Mouse (Mus musculus) layer of hippocampus, adult 18-20 months (tissue): ENCODE data around the gene Adra1b. TPM values are rescaled to one million over a fixed set of nuclear protein-coding genes. Genes with fewer than 3 reads are reported as not detected.

ENCODE experiments used
- DNase-seq, 2 experiments: peaks; one replicate each; pipeline ENCODE4 v3.0.0; 2022; ENCODE audit warnings: low spot score in 2 of 2
- total RNA-seq, 2 experiments: library from RNA; stranded (reverse); gene quantifications; 2 replicates each; pipeline ENCODE4 v1.2.3; 2021

The Adra1b gene
- total RNA-seq, 2 experiments from 2014 or later = 3.2 to 4.2 TPM

DNA sequence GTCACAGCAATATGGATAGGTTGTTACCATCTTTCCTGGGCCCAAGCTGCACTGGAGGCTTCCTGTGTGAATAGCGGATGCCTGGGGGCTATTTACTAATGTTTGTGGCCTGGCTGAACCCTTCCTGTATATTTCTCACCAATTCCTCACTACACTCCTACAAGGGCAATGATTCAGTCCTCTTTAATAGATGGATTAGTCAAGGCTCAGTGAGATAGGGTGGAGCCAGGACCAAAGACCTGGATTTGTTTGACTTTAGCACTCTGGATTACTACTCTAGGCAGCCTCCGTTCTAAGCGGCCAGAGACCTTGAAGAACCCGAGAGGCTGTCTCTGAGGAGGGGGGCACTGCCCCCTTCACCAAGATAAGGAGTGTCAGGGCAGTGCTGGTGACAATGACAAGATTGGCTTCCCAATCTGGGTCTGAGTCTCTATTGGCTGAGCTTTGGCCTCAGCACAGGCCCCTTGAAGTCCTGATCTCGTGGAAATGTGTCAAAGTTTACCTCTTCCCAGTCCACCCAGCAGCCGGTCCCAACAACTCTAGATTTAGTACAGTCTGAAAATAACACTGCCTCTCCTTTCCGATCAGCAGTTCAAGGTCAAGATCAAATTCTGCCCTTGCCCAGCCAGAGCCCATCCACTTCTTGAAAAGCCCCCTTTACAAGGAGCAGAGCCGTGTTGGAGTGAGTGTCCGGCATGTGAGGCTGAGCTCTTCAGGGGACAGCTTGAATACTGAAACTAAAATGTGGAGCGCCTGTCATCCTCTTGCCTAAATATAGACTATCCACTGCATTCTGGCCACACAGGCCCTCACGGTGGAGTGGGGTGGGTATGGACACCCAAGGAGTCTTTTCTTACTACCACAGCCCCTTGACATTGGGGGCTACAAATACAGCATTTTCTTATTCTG lies 80.2 kb downstream of the Adra1b start:
- no peak for DNase-seq

DNA sequence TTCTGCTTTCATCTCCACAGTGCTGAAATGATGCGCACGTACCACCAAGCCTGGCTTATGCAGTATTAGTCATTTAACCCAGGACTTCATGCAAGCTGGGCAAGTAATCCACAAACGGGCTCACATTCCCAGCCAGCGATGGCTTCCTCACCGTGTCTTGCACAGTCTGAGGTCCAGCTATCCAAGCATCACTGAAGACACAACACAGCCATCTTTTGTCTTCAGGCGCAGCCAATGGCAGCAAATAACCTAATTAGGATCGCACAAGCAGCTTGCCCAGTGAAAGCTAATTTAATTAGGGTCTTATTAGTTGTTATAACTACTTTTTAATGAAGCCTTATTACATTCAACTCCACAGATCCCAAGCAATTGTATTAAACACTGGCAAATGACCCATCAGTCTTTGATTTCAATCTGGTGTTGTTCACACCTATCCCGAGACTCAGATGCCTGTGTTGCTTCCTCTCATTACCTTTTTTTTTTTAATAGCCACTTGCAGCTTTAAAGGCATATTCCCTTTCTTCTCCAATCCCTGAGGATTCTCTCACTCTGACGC lies 83.6 kb downstream of the Adra1b start:
- no peak for DNase-seq

DNA sequence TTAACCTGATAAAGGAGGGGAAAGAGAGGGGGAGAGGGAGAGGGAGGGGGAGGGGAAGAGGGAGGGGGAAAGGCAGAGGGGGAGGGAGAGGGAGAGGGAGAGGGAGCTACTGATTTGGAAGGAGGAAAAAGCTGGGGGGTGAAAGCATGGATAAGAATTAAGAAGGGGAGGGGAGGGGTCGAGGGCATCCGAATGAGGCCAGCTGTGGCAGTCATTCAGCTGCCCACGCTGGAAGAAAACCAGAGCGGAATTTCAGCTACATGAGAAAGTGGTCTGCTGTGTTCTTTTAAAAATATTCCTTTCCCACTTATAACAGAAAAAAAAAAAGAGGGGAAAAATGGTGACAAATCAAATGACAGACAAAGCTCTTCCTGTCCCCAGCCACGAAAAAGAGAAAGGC lies 88.5 kb downstream of the Adra1b start:
- no peak for DNase-seq

DNA sequence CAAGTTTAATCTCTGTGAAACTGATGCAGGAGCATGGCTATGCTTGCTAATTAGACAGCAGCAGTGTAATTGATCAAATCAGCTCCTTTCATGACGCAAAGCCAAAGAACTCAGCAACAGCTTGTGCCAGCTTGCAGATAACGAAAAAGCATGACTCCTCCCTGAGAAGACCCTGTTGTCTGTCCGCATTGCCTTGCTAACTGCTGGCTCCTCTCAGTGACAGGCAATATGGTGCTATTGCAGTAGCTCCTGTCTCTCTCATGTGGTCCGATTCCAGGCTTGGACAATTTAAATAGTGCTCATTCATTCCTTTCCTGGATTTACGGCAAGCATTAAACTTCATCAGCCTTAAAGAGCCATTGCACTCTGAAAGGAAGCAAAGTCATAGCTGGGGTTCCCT lies 93.3 kb downstream of the Adra1b start:
- peak in 1 of 2 experiments; percentile 6 for DNase-seq

DNA sequence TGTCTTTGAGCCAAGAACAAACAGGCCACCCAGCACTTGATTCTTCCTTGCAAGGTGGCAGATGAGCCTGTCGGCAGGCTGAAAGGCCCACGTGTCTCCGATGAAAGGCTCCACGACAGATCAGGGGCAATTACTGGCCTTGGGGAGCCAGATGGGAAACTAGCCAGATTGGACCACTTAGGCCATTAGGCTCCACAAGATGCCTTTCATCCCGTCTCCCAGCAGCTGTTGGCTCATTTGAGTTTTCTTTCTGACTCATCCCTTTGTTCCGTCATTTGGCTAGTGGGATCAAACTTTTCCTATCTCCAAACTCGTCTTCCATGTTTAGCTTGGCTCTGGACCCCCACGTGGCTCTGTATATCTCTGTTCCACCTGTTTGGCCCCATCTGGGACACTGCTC lies 105.0 kb downstream of the Adra1b start:
- no peak for DNase-seq

DNA sequence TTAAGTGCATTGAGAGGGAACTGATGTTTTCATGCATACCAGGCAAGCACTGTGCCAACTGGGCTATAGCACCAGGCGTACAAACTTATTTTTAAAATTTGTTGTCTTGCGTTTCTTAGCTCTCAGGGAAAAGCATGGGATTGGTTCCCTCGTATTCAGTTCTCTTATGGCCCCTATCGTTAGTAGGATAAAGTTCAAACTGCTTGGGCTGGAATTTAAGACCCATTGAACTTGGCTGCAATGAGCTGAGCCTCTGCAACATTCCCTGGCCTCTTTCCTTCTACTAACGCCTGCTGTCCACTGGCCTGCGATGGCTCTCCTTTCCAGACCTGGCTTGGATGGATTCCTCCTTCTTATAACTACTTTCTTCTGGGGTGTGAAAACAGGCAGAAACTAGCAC lies 110.6 kb downstream of the Adra1b start:
- DNase-seq = no peak

DNA sequence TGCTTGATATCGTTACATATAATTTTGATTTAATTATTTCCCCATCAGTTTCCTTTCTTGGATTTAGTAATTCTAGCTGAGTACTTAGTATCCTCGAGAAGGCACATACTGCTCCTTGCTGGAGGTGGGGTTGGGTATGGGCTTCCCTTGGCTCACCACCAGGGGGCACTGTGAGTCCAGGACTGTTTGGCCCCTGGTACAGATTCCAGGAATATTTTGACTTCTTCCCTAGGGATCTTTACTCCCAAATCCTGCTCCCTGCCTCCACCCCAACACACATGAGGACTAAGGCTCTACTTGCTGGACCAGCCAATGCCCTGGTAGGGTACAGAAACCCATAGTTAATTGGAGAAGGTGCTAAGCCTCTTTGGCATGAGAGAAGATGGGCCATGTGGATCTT lies 117.2 kb downstream of the Adra1b start:
- peak; percentile 30 to 79 for DNase-seq

DNA sequence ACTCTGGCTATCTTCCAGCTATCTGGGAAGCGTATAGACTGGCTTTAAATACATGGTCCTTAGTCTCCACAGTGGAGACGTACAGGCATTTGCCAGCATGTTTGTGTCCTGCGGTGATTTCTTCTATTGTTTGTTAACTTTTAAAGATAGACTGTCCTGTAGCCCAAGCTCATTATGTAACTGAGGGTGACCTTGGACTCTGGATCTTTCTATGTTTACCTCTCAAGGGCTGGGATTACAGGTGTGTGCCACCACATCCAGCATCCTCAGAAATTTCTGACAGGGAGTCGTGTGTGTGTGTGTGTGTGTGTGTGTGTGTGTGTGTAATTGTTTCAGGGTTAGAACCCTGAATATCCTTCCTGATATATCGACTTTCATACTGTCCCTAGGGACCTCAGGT lies 117.9 kb downstream of the Adra1b start:
- DNase-seq = no peak

DNA sequence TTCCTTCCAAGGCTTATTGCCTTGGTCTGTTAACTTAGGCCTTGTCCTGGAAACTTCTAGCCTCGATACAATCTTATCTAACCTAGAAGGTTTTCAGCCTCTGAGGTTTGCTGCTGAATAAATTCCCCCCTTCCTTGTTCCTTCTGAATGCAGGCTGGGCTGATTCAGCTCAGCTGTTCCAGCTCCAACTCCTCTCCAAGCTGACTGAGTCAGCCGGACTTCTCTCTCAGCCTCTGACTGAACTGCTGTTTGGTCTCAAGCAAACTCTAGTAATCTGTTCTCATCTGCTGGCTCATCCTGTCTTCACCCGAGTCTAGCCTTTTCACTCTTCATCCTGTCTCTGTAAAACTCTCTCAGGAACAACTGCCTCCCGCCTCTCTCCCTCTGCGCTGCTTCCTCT lies 121.5 kb downstream of the Adra1b start:
- DNase-seq = no peak

DNA sequence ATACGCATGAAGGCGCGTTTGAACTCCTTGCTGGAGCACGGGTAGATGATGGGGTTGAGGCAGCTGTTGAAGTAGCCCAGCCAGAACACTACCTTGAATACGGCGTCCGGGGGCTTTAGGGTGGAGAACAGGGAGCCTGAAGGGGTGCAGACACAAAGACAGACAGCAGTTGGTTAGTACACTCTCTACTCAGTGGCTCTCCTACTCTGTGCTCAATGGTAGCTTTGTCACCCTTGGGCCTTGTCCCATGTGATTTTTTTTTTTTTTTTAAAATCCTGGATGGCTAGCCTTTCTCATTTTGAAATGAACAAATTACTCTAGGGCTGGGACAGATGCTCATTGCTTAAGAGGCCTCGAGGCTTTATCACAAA lies 124.7 kb downstream of the Adra1b start:
- DNase-seq = no peak

DNA sequence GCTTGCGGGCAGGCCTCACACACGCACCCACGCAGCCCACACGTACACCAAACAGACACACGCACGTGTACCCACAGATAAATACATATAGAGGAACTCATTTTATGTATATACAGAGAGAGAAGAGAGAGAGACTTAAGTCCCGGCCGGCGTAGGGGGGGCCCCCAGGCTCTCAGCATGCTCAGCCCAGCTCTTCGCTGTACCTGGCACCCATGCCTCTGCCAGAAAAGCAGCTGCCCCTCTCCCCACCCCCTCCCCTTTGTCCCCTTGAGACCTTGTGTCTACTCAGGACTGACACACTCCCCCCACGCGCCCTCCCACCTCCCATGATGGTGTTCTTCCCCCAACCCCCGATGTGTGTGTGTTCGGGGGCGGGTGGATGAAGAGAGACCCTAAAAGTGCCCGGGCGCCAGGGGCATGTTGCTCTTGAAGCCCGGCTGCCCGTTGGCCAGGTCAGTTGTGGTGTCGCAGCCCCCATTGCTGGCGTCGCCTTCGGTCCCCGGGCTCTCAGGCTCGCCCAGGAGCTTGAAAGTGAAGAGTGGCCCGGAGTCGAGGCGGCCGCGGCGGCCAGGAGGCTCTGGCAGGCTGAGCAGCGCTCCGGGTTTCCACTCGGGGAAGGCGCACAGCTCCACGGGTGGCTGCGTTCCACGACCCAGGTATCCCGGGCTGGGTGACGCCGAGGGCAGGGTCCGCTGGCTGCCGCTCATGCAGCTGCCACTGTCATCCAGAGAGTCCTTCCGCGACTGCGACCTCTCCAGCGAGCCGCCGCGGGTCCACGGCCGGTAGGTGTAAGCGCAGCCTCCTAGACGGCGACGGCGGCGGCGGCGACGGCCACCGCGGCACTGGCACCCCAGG lies 125.3 kb downstream of the Adra1b start:
- DNase-seq = no peak

DNA sequence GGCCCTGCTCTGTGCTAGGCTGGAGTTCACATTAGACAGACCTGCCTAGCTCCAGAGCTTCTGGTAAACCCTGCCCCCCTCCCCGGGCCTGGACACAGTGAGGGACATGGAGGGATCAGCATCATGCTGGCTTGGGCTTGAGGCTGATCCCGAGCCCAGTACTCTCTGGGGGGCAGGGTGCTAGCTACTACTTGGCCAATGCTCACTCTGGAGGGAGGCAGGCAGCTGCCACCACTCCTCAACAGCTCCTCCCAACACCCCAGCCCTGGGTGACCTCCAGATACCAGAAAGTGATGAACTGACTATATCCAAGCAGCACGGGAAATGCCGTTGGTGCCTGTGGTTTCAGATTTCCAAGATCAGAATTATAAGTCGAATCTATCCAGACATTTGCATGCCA lies 127.3 kb downstream of the Adra1b start:
- no peak for DNase-seq

DNA sequence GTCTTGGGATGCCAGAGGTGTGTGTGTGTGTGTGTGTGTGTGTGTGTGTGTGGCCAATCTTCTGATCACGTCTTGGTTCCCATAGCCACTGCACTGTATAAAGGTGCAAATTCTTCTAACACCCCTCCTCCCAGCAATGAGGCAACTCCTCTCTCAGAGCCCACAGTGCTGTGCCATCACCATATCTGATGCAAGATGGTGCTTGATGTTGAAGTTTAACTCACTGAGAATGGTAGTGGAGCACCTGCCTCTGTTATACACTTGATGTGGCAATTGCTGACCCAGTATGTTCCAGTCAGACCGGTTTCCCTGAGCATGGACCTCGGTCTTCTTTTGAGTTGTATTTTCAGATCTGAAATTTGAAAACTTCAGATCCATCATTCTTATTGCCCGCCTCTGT lies 130.9 kb downstream of the Adra1b start:
- DNase-seq = no peak

DNA sequence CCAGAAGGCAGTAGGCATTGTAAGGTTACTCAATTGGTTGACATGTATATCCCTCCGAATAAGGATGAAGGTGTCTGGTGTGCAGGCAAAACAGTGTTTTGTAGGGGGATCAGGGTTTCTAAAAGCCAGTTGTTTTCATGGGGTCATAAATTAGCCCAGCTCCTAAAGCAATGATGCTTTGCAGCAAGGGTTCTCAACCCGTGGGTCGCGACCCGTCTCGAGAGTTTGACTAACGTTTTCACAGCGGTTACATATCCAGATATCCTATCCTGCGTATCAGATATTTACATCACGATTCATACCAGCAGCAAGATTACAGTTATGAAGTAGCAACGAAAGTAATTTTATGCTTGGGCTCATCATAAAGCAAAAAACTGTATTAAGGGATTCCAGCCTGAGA lies 133.3 kb downstream of the Adra1b start:
- DNase-seq = no peak

DNA sequence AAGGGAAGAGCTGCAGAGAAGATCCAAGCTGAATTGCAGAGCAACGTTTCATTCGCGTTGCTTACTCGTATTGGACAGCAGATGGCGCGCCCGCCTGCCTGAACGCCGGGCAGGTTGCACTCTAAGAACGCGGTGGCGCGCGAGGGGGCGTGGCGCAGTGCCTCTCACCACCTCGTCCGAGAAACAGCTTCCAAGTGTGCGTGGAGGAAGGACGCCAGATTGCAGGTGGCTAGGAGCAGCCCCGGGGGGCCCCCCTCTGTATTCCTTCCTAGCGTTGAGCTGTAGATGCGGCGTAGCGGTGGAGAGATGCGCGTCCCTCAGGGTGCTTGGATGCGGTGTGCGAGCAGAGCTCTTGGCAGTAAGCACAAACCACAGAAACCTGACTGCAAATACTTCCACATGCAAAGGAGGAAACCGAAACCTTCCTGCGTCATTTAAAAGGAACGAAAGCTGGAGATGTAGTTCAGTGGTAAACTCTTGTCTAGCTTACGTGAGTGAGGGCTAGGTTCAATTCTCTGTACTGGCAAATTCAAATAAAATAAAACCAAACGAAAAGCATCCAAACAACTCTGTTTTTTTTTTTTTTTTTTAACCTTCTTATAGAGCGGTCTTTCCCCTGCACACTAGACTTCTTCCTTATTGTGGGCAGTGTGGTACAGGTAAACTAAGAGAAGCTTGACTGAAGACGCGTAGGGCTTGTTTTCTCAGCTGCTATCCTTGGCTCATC lies 133.9 kb downstream of the Adra1b start:
- DNase-seq = peak; percentile 61 to 86

DNA sequence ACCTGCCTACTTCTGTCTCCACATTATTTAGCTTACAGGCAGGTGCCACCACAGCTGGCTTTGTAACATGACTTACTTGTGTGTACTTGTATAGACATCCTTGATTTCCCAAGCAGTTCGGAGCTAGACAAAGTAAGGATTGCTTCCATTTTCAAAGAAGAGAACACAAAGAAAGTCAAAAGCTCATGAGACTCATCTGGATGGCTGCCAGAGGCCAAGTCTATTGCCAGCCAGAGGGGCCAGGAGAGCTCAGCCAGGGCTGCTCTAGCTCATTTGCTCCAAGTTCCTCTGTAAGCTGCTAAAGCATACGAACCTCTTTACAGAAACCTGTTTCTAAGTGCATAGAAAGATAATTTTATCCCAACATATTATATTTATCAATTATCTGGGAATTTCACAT lies 142.6 kb downstream of the Adra1b start:
- DNase-seq = no peak

DNA sequence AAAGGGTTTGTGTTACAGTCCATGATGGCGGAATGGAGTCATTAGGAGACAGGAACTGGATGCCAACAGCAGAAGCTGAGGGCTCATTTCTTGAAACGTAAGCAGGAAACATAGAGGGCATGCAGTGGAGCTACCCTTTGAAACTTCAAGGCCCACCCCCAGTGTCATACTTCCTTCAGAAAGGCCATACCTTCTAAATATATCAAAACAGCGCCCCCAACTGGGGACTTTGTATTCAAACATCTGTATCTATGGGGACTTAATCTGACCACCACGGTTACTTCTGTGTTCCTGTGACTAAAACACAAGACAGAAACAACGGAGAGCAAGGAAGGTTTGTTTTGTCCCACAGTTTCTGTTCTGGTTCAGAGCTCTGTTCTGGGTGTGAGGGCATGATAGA lies 145.6 kb downstream of the Adra1b start:
- DNase-seq = no peak

DNA sequence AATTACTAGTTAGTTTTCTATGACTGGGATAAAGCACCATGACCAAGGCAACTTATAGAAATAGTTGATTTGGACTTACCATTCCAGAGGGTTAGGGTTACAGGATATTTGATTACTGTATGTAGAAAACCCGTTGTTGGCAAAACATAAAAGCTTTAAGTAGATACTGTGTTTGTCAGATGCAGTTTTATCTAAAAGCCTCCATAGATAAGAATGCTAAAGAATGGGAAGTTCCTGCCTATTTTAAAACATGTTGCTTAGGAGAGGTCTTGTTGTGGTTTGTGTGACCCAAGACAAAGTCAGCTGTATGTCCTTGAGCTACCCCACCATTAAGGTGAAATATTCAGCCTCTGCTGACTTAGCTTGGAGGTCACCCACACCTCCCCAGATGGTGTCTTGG lies 146.4 kb downstream of the Adra1b start:
- DNase-seq = no peak

DNA sequence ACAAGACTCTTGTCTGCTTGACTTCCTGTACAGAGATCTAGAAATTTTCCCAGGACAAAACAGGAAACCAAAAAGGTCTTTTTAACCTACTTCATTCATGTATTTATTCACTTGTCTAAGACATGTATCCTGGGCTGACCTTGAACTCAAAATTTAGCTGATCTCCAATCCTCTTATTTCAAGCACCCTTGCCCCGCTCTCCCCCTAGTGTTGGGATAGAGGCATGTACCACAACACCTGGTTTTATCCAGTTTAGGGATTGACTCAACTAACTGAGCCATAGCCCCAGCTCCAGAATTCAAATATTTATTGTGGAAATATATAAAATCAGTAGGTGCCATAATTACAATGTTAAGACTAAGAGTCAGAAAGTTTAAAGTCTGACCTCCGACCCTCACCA lies 149.5 kb downstream of the Adra1b start:
- DNase-seq = no peak

DNA sequence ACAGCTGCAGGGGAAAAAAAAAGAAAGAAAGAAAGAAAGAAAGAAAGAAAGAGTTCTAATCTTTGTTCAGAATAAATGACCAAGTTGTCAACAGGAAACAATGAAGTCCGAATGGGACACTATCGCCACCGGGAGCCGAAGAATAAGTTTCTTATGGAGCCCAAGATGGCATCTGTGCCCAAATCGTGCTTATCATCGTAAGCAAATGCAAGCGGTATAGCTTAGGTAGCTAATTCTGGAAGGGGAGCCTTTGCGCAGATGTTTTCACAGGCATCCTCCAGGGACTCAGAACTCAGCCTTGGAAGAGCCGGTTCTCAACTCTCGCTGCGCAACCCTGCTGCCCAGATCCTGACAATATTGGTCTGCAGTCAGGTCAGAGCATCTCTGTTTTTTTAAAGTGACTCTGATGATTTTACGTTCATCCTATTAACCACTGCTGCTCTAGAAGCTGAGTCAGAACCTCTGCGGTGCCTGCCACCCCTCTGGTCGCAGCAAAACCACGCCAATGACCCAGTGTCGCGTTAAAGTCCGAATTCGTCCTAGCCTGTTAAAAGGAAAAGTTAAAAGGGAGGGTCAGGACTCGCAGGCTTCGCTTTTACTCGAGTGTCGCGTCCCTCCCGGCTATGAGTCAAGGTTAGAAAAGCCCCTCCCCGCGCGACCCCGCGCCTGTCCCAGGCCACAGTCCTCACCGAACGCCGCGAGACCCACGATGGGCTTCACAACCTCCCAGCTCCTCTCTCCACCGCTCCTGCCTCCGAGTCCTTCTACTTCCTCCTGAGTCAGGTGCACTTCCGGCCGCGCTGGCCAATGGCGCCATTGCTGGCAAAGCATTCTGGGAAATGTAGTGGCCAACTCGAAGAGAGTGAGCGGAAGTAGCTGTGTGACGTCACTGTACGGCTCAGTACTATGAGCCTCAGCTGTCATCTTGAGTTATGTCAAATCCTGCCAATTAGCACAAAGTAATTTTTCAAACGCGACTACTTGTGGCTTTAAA lies 153.5 kb downstream of the Adra1b start, which contains the start of gene Ttc1:
Gene Ttc1, minus strand, starts transcription at position 776 of the 994 bp plus-strand sequence.
- peak; percentile 98 to 99 for DNase-seq
